Mouse (Mus musculus) heart, adult 2 months (tissue): ENCODE results near the gene Lrrfip1. TPM values are rescaled to one million over a fixed set of nuclear protein-coding genes. Genes with fewer than 3 reads are reported as not detected.

Experiments
- DNase-seq, 2 experiments: peaks; one replicate each; pipeline ENCODE4 v3.0.0; 2021
- H3K27ac ChIP-seq: fragments of 200-600 bp; 2 replicates; pipeline ENCODE4 v1.8.1; 2022
- H3K27me3 ChIP-seq: fragments of 200-500 bp; 2 replicates; pipeline ENCODE4 v1.6.1; 2012; ENCODE audit warnings: mild to moderate bottlenecking, low read length, inconsistent platforms, mixed read lengths; ENCODE audit not compliant: control insufficient read depth, insufficient read depth
- H3K36me3 ChIP-seq: fragments of 200-500 bp; 2 replicates; pipeline ENCODE4 v1.6.1; 2012; ENCODE audit warnings: low read length, inconsistent platforms; ENCODE audit not compliant: control insufficient read depth, insufficient read depth
- H3K4me1 ChIP-seq: fragments of 200-500 bp; 2 replicates; pipeline ENCODE4 v1.6.1; 2011; ENCODE audit warnings: low read length; ENCODE audit not compliant: control insufficient read depth, insufficient read depth
- H3K4me3 ChIP-seq: fragments of 200-600 bp; 2 replicates; pipeline ENCODE4 v1.8.1; 2022
- H3K79me2 ChIP-seq: fragments of 200-500 bp; replicated peaks from 2 replicates; pipeline ENCODE4 v1.6.1; 2012; ENCODE audit warnings: mild to moderate bottlenecking, inconsistent platforms, low read length, moderate library complexity, mixed read lengths; ENCODE audit not compliant: control insufficient read depth, insufficient read depth
- H3K9ac ChIP-seq: fragments of 200-500 bp; 2 replicates; pipeline ENCODE4 v1.6.1; 2012; ENCODE audit warnings: low read depth, mild to moderate bottlenecking, control low read depth, inconsistent platforms, low read length, mixed read lengths
- CTCF ChIP-seq: fragments of 200-600 bp; IDR thresholded peaks from 2 replicates; pipeline ENCODE4 v1.8.1; 2022; ENCODE audit warnings: antibody characterized with exemption, mild to moderate bottlenecking, moderate library complexity
- EP300 ChIP-seq: fragments of 200-500 bp; IDR thresholded peaks from 2 replicates; pipeline ENCODE4 v1.6.1; 2011; ENCODE audit warnings: low read depth, low read length, control low read depth; ENCODE audit not compliant: insufficient read depth
- POLR2A ChIP-seq: fragments of 200-500 bp; IDR thresholded peaks from 2 replicates; pipeline ENCODE4 v1.6.1; 2011; ENCODE audit warnings: mild to moderate bottlenecking, low read depth, low read length, control low read depth; ENCODE audit not compliant: insufficient read depth
- WGBS: fragments of 180-500 bp; shearing (Covaris S2); methylation state at CpG from one replicate; pipeline ENCODE4 v1.1.7; 2018; 5-methylcytosine and 5-hydroxymethylcytosine counted together
- intact Hi-C: fragments of 180-260 bp; cut with DNase I; formaldehyde crosslinking; loops from one replicate; pipeline ENCODE4 v1.15.1; 2025
- polyA plus RNA-seq: library from polyadenylated mRNA; depleted of rRNA; stranded (reverse); fragments of >200 nt; gene quantifications from 2 replicates; pipeline ENCODE4 v1.2.3, GENCODE M21; 2012
- total RNA-seq, 2 experiments: library from RNA; stranded (reverse); gene quantifications; 2 replicates each; pipeline ENCODE4 v1.2.3; 2021

The Lrrfip1 gene
- total and polyA plus RNA-seq, 3 experiments = 32.9 to 75.5 (median 63.5) TPM

DNA sequence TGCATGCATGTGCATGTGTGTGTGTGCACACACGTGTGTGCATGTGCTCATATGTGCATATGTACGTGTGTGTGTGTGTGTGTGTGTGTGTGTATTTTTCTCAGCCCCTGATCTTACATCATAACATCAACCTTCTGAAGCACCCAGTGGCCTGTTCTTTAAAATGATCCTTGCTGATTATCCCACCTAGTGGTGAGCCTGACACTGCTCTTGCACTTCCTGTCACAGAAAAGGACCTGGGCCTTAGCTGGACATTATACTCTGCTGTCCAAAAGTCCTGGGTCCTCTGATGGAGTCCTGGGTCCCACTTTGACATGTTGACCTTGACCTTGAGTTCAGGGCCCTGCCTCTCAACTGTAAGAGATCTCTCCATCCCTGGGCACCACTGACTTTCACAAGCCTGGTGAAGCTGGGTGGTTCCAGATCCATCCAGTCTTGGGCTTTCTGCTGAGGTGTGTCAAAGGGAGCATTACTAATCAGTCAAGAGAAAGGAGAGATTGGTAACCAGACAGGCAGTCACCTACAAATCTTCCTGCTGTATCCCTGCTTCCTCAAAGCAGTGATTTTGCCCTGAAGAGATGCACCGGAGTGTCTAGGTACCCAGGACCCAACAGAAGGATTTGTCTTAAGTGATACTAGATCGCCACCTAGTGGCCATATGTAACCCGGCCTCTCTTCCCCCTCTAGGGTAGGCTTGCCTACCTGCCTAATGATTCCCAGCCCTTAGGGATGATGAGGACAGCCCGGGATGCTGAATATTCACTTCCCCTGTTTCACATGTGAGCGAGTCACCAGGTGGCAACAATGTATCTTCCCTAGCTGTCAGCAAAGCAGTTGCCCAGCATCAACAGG is 42.1 kb upstream of the Lrrfip1 start:
- Histone ChIP-seq H3K4me3 (no peak overlapping the region), H3K9ac (no peak overlapping the region), H3K4me1 (no peaks in the 10 kb centered on the region), H3K27ac (no peak overlapping the region), H3K36me3 (no peaks in the 10 kb centered on the region), H3K27me3 (peaks cover 1% of the 10 kb centered on the region; the same call in 1 of the 2 replicates), H3K79me2 (no peaks in the 10 kb centered on the region)
- peak; percentile 85; the same call in 1 of the 2 replicates for TF ChIP-seq EP300
- TF ChIP-seq POLR2A = no peak
- TF ChIP-seq CTCF = peak; percentile 91
- peak in 1 of 2 experiments; percentile 47 for DNase-seq
- intact Hi-C loops = loop anchor here (1.0 to 10.0 kb wide), 4 partner anchors 28 to 892 kb away; no protein-coding TSS in a partner anchor
- WGBS = 35% methylated on average over 7 of the region's 7 CpGs

DNA sequence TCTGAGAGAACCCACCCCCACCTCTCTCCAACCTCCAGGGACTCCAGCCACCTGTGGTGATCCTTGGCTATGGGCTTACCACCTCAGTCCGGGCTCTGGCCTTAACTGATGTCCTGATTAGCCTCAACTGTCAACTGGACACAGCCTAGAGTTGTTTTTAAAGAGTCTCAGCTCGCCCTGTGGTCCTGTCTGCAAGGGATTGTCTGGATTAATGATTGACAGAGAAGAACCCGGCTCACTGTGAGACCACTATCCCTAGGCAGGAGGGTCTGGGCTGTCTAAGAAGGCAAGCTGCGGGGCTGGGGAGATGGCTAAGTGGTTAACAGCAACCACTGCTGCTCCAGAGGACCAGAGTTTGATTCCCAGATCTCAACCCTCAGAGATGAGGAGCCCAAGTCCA is 36.0 kb upstream of the Lrrfip1 start:
- Histone ChIP-seq H3K27me3 (no peaks in the 10 kb centered on the region), H3K9ac (no peak overlapping the region), H3K27ac (no peak overlapping the region), H3K4me1 (peaks cover 2% of the 10 kb centered on the region; the same call in 1 of the 2 replicates), H3K36me3 (no peaks in the 10 kb centered on the region), H3K4me3 (no peak overlapping the region), H3K79me2 (no peaks in the 10 kb centered on the region)
- no peak for DNase-seq
- TF ChIP-seq EP300 (no peak), CTCF (no peak), POLR2A (no peak)
- intact Hi-C loops = no loop called here
- WGBS = 54% methylated on average over 4 of the region's 4 CpGs

DNA sequence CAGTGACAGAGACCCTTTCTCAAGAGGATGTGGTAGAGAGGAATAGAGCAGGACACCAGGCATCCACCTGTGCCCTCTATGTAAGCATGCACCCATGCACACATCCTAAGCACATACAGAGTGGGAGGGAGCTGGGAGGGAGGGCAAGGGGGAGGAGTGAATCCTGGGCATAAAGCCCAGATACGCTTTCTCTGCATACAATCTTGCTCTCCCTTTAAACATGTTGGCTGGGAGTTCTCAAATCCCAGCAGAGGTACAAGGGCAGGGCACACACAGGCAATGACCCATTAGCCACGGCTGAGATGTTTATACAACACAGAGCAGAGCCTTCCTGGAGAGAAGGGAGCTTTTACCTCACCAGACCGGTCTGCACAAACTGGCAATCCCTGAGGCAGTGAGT is 35.5 kb upstream of the Lrrfip1 start:
- TF ChIP-seq EP300 = no peak
- no peak for TF ChIP-seq CTCF
- 16% methylated on average over 3 of the region's 3 CpGs for WGBS
- DNase-seq = no peak
- no peak overlapping the region for H3K4me3 ChIP-seq
- H3K4me1 ChIP-seq = peaks cover 4% of the 10 kb centered on the region; the same call in 1 of the 2 replicates
- intact Hi-C loops = no loop called here
- H3K9ac ChIP-seq = no peak overlapping the region
- H3K36me3 ChIP-seq = no peaks in the 10 kb centered on the region
- no peaks in the 10 kb centered on the region for H3K27me3 ChIP-seq
- no peak overlapping the region for H3K27ac ChIP-seq
- H3K79me2 ChIP-seq = no peaks in the 10 kb centered on the region

DNA sequence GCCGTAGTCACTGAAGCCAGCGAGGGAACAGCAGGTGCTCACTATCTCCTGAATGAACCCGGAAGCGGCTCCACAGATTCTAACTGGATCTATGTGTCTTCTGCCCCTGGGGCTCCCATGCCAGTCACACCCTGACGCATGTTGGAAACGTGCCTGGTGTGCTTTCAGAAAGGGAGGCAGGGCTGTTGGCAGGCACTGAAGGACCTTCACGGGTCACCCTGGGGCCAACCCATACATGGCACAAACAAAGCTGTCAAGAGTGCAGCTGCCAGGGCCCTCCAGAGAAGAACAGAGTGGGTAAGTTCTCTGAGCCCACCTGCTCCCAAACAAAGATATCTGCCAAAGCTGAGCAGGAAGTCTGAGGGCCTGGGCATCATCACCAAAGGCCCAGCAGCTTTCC is 31.0 kb upstream of the Lrrfip1 start:
- no peaks in the 10 kb centered on the region for H3K27me3 ChIP-seq
- 47% methylated on average over 7 of the region's 7 CpGs for WGBS
- no peak for TF ChIP-seq POLR2A
- TF ChIP-seq EP300 = peak; percentile 62; the same call in 1 of the 2 replicates
- no peak for TF ChIP-seq CTCF
- intact Hi-C loops = no loop called here
- DNase-seq = peak; percentile 68 to 79
- H3K36me3 ChIP-seq = no peaks in the 10 kb centered on the region
- peaks cover 4% of the 10 kb centered on the region; the same call in 1 of the 2 replicates for H3K4me1 ChIP-seq
- H3K4me3 ChIP-seq = no peak overlapping the region
- H3K79me2 ChIP-seq = no peaks in the 10 kb centered on the region
- peak overlapping the region; percentile 47 for H3K27ac ChIP-seq
- H3K9ac ChIP-seq = no peak overlapping the region

DNA sequence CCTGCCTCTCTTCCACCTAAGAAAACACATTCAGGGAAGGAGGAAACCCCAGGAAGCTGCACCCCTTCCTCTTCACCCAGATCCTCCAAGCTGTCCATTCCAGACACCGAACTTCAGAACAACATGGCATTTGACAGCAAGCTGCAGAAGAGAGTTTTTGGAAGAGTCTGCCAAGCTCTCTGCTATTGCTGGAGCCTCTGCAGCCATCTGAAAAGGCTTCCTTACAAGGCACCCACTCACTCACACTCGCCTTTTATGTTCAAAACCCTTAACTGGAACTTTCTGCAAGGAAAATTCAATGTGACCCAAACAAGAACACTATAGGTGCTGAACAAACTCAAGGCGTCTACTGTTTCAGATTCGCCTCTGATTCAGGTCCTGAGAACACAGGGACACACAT is 29.9 kb upstream of the Lrrfip1 start:
- TF ChIP-seq EP300 = no peak
- TF ChIP-seq POLR2A = no peak
- no peak for TF ChIP-seq CTCF
- intact Hi-C loops = no loop called here
- no peak overlapping the region for H3K4me3 ChIP-seq
- no peak for DNase-seq
- no peak overlapping the region for H3K9ac ChIP-seq
- H3K4me1 ChIP-seq = peaks cover 6% of the 10 kb centered on the region
- no peaks in the 10 kb centered on the region for H3K27me3 ChIP-seq
- H3K36me3 ChIP-seq = no peaks in the 10 kb centered on the region
- whole genome bisulfite sequencing = 65% methylated on average over 4 of the region's 4 CpGs
- H3K27ac ChIP-seq = no peak overlapping the region
- no peaks in the 10 kb centered on the region for H3K79me2 ChIP-seq

DNA sequence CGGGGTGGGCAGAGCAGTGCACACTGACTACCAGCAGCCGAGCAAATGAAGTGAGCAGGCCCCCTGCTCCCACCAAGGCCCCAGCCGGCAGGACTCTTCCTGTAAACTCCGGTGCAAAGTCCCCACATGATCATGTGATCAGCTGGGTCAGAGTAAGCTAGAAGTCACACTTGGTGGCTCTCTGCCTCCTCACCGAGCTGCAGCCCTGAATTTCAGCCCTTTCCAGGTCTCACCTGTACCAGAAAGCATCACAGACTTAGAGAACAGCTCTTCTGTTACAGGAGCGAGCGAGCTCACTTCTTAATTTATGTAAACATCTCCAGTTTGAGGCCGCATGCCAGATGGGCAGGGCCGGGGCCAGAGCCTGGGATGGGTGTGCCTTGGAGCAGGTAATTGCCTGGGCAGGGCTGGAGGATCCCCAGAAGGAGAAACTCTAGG is 29.2 kb upstream of the Lrrfip1 start, which contains the start of gene Rab17:
Rab17 (minus strand) TSS at position 315 of the 438 bp plus-strand sequence.
- Histone ChIP-seq H3K79me2 (no peaks in the 10 kb centered on the region), H3K4me3 (no peak within 1 kb of the TSS), H3K36me3 (no peaks in the 10 kb centered on the region), H3K27me3 (no peaks in the 10 kb centered on the region), H3K4me1 (peaks cover 6% of the 10 kb centered on the region), H3K9ac (no peak within 1 kb of the TSS), H3K27ac (no peak within 1 kb of the TSS)
- intact Hi-C loops = no loop called here
- WGBS = 49% methylated on average over 9 of the region's 9 CpGs
- TF ChIP-seq CTCF (no peak), EP300 (no peak), POLR2A (no peak)
- DNase-seq = no peak
